Mouse (Mus musculus) ES-E14 (cell line): Measurements from ENCODE around the gene Kcnc1. TPM values are rescaled to one million over a fixed set of nuclear protein-coding genes. Genes with fewer than 3 reads are reported as not detected.

ENCODE experiments used
- DNase-seq: peaks from one replicate; pipeline ENCODE4 v3.0.0-alpha.2; 2013; ENCODE audit warnings: low read depth, low spot score
- H3K27ac ChIP-seq: 2 replicates; pipeline ENCODE4 v1.5.1; 2012; ENCODE audit warnings: low read depth, mild to moderate bottlenecking, low read length, moderate library complexity, mixed read lengths; ENCODE audit not compliant: poor library complexity, insufficient read depth, severe bottlenecking
- H3K36me3 ChIP-seq: 2 replicates; pipeline ENCODE4 v1.6.1; 2012; ENCODE audit warnings: mild to moderate bottlenecking, low read length, moderate library complexity, mixed read lengths; ENCODE audit not compliant: control insufficient read depth, poor library complexity, insufficient read depth, severe bottlenecking
- H3K4me1 ChIP-seq, 2 experiments: fragments of 150-350 bp in 1 of 2; sonication (generic) in 1 of 2; 2 replicates each; pipeline ENCODE4 v1.6.1; 2012; ENCODE audit warnings: low read length in 2 of 2, mild to moderate bottlenecking in 1 of 2, mixed read lengths in 1 of 2; ENCODE audit not compliant: control insufficient read depth in 2 of 2, insufficient read depth in 2 of 2, poor library complexity in 1 of 2
- H3K4me3 ChIP-seq, 2 experiments: fragments of 150-350 bp in 1 of 2; sonication (generic) in 1 of 2; 2 replicates each; pipeline ENCODE4 v1.5.1; 2012; ENCODE audit warnings: low read length in 2 of 2, low read depth in 1 of 2, mild to moderate bottlenecking in 1 of 2, mixed read lengths in 1 of 2; ENCODE audit not compliant: insufficient read depth in 1 of 2, poor library complexity in 1 of 2, severe bottlenecking in 1 of 2
- H3K9ac ChIP-seq: 2 replicates; pipeline ENCODE4 v1.6.1; 2012; ENCODE audit warnings: low read depth, mild to moderate bottlenecking, low read length, mixed read lengths; ENCODE audit not compliant: poor library complexity, insufficient read depth, severe bottlenecking
- H3K9me3 ChIP-seq: fragments of 150-350 bp; sonication (generic); 2 replicates; pipeline ENCODE4 v1.6.1; 2012; ENCODE audit warnings: low read depth, mild to moderate bottlenecking, low read length; ENCODE audit not compliant: control insufficient read depth, insufficient read depth
- CHD2 ChIP-seq: IDR thresholded peaks from 2 replicates; pipeline ENCODE4 v1.6.1; 2014; ENCODE audit warnings: mild to moderate bottlenecking, low read depth, low read length, inconsistent platforms
- HCFC1 ChIP-seq: IDR thresholded peaks from 2 replicates; pipeline ENCODE4 v1.6.1; 2012; ENCODE audit warnings: low read length, inconsistent platforms, borderline replicate concordance; ENCODE audit not compliant: insufficient read depth
- MAFK ChIP-seq: IDR thresholded peaks from 2 replicates; pipeline ENCODE4 v1.6.1; 2014; ENCODE audit warnings: mild to moderate bottlenecking, low read depth, low read length, inconsistent platforms; ENCODE audit not compliant: insufficient read depth
- ZC3H11A ChIP-seq: IDR thresholded peaks from 2 replicates; pipeline ENCODE4 v1.6.1; 2012; ENCODE audit warnings: low read depth, mild to moderate bottlenecking, inconsistent platforms, low read length, borderline replicate concordance
- ZNF384 ChIP-seq: IDR thresholded peaks from 2 replicates; pipeline ENCODE4 v1.6.1; 2012; ENCODE audit warnings: low read depth, low read length, inconsistent platforms
- in situ Hi-C, 2 experiments: fragments of 600-800 bp; cut with MboI; formaldehyde crosslinking; loops; one replicate each; pipeline ENCODE4 v1.15.1; 2025; ENCODE audit warnings: low sequenced_read_pairs in 2 of 2, inconsistent platforms in 1 of 2; ENCODE audit not compliant: unreplicated experiment in 2 of 2
- total RNA-seq: library from RNA; depleted of rRNA; stranded (reverse); fragments of 300-350 nt; gene quantifications from 2 replicates; pipeline ENCODE4 v1.2.3, GENCODE M21; 2012

Kcnc1 gene
- total RNA-seq, 1 experiment = 0.18 TPM

- in situ Hi-C loops = loop anchor here (10.0 to 25.0 kb wide), 2 partner anchors 163 to 205 kb away; no protein-coding TSS in a partner anchor
- no peak for DNase-seq
- H3K4me3 ChIP-seq = no peak overlapping the region
- TF ChIP-seq ZC3H11A (no peak), CHD2 (no peak), HCFC1 (no peak), MAFK (no peak), ZNF384 (no peak)
- H3K36me3 ChIP-seq = no peaks in the 10 kb centered on the region
- H3K27ac ChIP-seq = no peak overlapping the region
- H3K4me1 ChIP-seq = no peaks in the 10 kb centered on the region
- H3K9ac ChIP-seq = no peak overlapping the region
- no peaks in the 10 kb centered on the region for H3K9me3 ChIP-seq
Measured at GRCm38 (mm10) chr7:46399676-46400075, 3.4 kb downstream of the Kcnc1 start.

- no peaks in the 10 kb centered on the region for H3K9me3 ChIP-seq
- H3K9ac ChIP-seq = no peak overlapping the region
- in situ Hi-C loops = no loop called here
- H3K4me3 ChIP-seq = no peak overlapping the region
- no peak for DNase-seq
- TF ChIP-seq MAFK = no peak
- TF ChIP-seq ZC3H11A = no peak
- TF ChIP-seq ZNF384 = no peak
- no peak for TF ChIP-seq HCFC1
- TF ChIP-seq CHD2 = no peak
- no peak overlapping the region for H3K27ac ChIP-seq
- H3K4me1 ChIP-seq = no peaks in the 10 kb centered on the region
- H3K36me3 ChIP-seq = no peaks in the 10 kb centered on the region
Measured at GRCm38 (mm10) chr7:46400346-46400745, 4.0 kb downstream of the Kcnc1 start.

- in situ Hi-C loops = no loop called here
Measured at GRCm38 (mm10) chr7:46401371-46402180, 5.3 kb downstream of the Kcnc1 start.

GRCm38 (mm10) chr7:46403616-46404485, 7.6 kb downstream of the Kcnc1 start:
- Histone ChIP-seq H3K4me3 (no peak overlapping the region), H3K9me3 (no peaks in the 10 kb centered on the region), H3K27ac (no peak overlapping the region), H3K36me3 (no peaks in the 10 kb centered on the region), H3K4me1 (no peaks in the 10 kb centered on the region), H3K9ac (no peak overlapping the region)
- in situ Hi-C loops = no loop called here
- TF ChIP-seq ZNF384 = no peak
- no peak for DNase-seq

More at GRCm38 (mm10) chr7:46401371-46402180, 5.3 kb downstream of the Kcnc1 start:
- Histone ChIP-seq H3K9ac (no peak overlapping the region), H3K36me3 (no peaks in the 10 kb centered on the region), H3K4me3 (no peak overlapping the region), H3K4me1 (no peaks in the 10 kb centered on the region), H3K27ac (no peak overlapping the region), H3K9me3 (no peaks in the 10 kb centered on the region)
- no peak for DNase-seq
- TF ChIP-seq ZNF384 (no peak), HCFC1 (no peak), CHD2 (no peak), ZC3H11A (no peak), MAFK (no peak)
